Mouse (Mus musculus) kidney, embryonic 14.5 days (tissue): ENCODE measurements at regions not wholly inside any gene's neighbourhood (a gene's known extent, or its start where the extent isn't known, plus 50 kb on each side); places are given as distances from the start of the nearest gene placed in this dataset.

Experiments
- ATAC-seq: fragments of 200-750 bp; cut with Nextera tagmentation; 2 replicates; pipeline ENCODE4 v1.8.0; 2017; ENCODE audit warnings: moderate number of reproducible peaks, mild to moderate bottlenecking, moderate TSS enrichment, moderate library complexity; ENCODE audit not compliant: low FRiP score, low TSS enrichment
- H3K27ac ChIP-seq: fragments of 300-500 bp; sonication (generic); 2 replicates; pipeline ENCODE4 v1.5.1; 2014; ENCODE audit warnings: low read depth, mild to moderate bottlenecking, low read length, moderate library complexity, mixed read lengths
- H3K27me3 ChIP-seq: fragments of 300-500 bp; sonication (generic); 2 replicates; pipeline ENCODE4 v1.6.1; 2014; ENCODE audit warnings: mild to moderate bottlenecking, low read length; ENCODE audit not compliant: control insufficient read depth, insufficient read depth
- H3K36me3 ChIP-seq: fragments of 300-500 bp; sonication (generic); 2 replicates; pipeline ENCODE4 v1.6.1; 2014; ENCODE audit warnings: low read length, mixed read lengths; ENCODE audit not compliant: control insufficient read depth, insufficient read depth
- H3K4me1 ChIP-seq: fragments of 300-500 bp; sonication (generic); 2 replicates; pipeline ENCODE4 v1.6.1; 2014; ENCODE audit warnings: low read length, mixed read lengths; ENCODE audit not compliant: control insufficient read depth, insufficient read depth
- H3K4me2 ChIP-seq: fragments of 300-500 bp; sonication (generic); replicated peaks from 2 replicates; pipeline ENCODE4 v1.6.1; 2014; ENCODE audit warnings: low read depth, mild to moderate bottlenecking, low read length
- H3K4me3 ChIP-seq: fragments of 300-500 bp; sonication (generic); 2 replicates; pipeline ENCODE4 v1.5.1; 2014; ENCODE audit warnings: mild to moderate bottlenecking, low read length
- H3K9ac ChIP-seq: fragments of 300-500 bp; sonication (generic); 2 replicates; pipeline ENCODE4 v1.6.1; 2014; ENCODE audit warnings: low read depth, mild to moderate bottlenecking, low read length, moderate library complexity
- H3K9me3 ChIP-seq: fragments of 300-500 bp; sonication (generic); 2 replicates; pipeline ENCODE4 v1.6.1; 2016; ENCODE audit warnings: low read length; ENCODE audit not compliant: control insufficient read depth
- WGBS: fragments of 180-500 bp; shearing (Covaris S2); extraction: QIAGEN DNeasy Blood & Tissue Kit; methylation state at CpG from one replicate; pipeline ENCODE4 v1.1.7; 2014; 5-methylcytosine and 5-hydroxymethylcytosine counted together

DNA sequence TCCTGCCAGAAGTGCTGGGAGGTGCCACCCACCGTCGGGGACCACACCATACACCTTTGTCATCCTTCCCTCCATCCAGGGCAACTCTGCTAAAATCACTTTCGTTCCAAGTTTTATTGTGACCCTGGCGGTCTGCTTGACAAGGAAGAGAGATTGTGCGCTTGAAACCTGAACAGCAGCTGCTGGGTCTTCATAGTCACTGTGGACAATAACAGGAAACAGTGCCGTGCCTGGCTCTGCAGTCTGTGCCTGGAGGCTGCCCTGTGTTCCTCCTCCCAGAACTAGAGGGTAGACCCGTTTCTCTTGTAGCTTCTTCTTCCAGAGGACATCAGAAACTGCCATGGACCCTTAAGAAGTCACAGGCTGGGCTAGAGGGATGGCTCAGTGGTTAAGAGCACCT, 152.2 kb upstream of the Nfe2l3 start:
- WGBS, result 66% methylated on average over 7 of the region's 7 CpGs
- H3K27me3 ChIP-seq, result no peaks in the 10 kb centered on the region
- H3K27ac ChIP-seq, result no peak overlapping the region
- H3K4me3 ChIP-seq, result no peak overlapping the region
- H3K4me1 ChIP-seq, result 0 out of 2 replicates have a peak, but pooled peaks cover 3% of the 10 kb centered on the region
- no peaks in the 10 kb centered on the region for H3K36me3 ChIP-seq
- H3K9me3 ChIP-seq, result no peaks in the 10 kb centered on the region
- ATAC-seq, result no peak
- H3K4me2 ChIP-seq, result no peak overlapping the region
- no peak overlapping the region for H3K9ac ChIP-seq

DNA sequence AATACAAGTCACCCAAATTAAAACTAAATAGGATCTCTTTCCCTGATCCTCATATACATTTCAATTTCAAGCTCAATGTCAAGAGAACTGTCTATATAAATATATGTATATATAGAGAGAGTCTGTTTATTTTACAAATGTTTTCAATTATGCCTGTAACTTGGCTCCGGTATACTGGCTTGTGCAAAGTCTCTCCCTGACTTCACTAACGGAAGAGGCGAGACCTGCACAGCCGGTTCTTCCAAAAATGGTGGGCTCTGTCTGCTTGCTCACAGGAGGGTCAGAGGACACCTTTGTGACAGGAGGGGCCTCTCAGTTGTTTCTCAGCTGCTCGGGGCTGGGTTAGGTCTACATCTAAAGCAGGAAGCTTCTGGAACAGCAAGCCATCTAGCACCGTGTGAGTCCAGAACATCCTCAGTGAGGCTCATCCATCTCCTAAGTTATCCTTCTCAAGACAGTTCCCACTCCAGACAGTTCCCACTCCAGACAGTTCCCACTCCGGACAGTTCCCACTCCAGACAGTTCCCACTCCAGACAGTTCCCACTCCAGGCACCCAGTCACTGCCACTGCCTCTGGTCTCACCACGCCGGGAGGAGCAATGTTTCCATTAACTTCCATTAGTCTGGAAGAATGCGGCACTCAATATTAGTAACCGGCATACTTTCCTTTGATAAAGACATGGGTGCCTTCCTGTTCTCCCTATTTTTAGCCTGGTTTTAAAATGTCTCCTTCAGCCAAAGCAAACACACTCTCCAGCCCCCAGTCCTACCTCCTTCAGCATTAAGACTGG, 148.4 kb upstream of the Nfe2l3 start:
- H3K4me3 ChIP-seq, result no peak overlapping the region
- no peak overlapping the region for H3K4me2 ChIP-seq
- no peaks in the 10 kb centered on the region for H3K9me3 ChIP-seq
- WGBS, result 76% methylated on average over 11 of the region's 11 CpGs
- H3K9ac ChIP-seq, result no peak overlapping the region
- 0 out of 2 replicates have a peak, but pooled peaks cover 3% of the 10 kb centered on the region for H3K4me1 ChIP-seq
- no peaks in the 10 kb centered on the region for H3K27me3 ChIP-seq
- no peak for ATAC-seq
- no peak overlapping the region for H3K27ac ChIP-seq
- no peaks in the 10 kb centered on the region for H3K36me3 ChIP-seq

DNA sequence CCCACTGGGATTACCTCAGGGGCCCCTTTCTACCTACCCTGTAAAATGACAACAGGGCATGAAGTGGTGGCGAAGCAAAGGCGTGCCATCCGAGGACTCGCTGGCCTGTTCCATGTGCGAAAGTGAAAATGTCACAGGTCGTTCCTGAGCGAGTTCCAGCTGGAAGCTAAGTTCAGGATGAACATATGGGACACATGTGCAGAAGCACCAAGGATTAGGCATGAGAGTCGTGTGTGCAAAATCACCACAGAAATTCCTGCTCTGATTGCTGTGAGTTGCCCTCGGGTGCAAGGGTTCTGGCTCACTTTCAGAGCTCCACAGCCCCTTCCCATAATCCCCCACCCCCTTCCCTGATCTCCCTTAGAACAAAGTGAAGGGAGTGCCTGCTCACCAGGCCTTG, 147.6 kb upstream of the Nfe2l3 start:
- 82% methylated on average over 9 of the region's 9 CpGs for WGBS
- Histone ChIP-seq H3K27ac (no peak overlapping the region), H3K4me2 (no peak overlapping the region), H3K9me3 (no peaks in the 10 kb centered on the region), H3K4me1 (0 out of 2 replicates have a peak, but pooled peaks cover 3% of the 10 kb centered on the region), H3K27me3 (no peaks in the 10 kb centered on the region), H3K4me3 (no peak overlapping the region), H3K9ac (no peak overlapping the region), H3K36me3 (no peaks in the 10 kb centered on the region)
- ATAC-seq, result no peak

DNA sequence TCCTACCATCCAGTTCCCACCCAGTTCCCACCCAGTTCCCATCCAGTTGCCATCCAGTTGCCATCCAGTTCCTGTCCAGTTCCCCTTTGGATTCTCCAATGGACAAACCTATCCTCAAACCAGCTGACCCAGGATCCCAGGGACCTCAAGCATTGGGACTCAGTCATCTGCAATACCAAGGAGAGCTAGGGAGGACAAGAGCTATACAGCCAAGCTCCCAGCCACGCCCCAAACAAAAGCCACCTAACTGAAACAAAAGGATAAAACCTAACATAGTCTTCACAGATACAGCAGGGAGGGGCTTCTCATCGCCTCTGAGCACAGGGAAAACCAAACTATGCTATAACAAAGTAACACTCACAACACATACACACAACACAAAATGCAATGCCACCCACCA, 145.6 kb upstream of the Nfe2l3 start:
- H3K36me3 ChIP-seq, result no peaks in the 10 kb centered on the region
- no peaks in the 10 kb centered on the region for H3K9me3 ChIP-seq
- no peaks in the 10 kb centered on the region for H3K27me3 ChIP-seq
- 78% methylated on average over 2 of the region's 2 CpGs for WGBS
- no peak for ATAC-seq
- no peak overlapping the region for H3K27ac ChIP-seq
- H3K4me1 ChIP-seq, result 0 out of 2 replicates have a peak, but pooled peaks cover 3% of the 10 kb centered on the region
- no peak overlapping the region for H3K4me2 ChIP-seq
- no peak overlapping the region for H3K4me3 ChIP-seq
- no peak overlapping the region for H3K9ac ChIP-seq

DNA sequence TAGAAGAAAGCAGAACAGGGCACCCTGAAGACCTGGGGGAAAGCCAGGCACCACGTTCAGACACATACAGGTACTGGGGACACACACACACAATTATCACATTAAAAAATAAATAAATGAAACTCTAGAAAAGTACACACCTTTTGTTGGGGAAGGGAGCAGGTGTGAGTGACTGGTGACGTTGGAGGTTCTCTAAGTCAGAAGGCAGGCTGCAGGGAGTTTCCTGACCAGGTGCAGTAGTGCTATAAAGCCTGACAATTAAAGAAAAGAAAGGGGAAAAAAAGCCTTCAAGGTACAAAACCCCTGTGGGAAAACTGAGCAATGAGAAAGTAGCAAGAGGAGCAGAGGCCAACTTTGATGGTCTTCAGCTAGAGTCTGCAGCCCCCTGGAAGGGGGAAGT, 145.1 kb upstream of the Nfe2l3 start:
- Histone ChIP-seq H3K9me3 (no peaks in the 10 kb centered on the region), H3K4me1 (0 out of 2 replicates have a peak, but pooled peaks cover 3% of the 10 kb centered on the region), H3K4me2 (no peak overlapping the region), H3K9ac (no peak overlapping the region), H3K27me3 (no peaks in the 10 kb centered on the region), H3K4me3 (no peak overlapping the region), H3K27ac (no peak overlapping the region), H3K36me3 (no peaks in the 10 kb centered on the region)
- 48% methylated on average over 2 of the region's 2 CpGs for WGBS
- no peak for ATAC-seq

DNA sequence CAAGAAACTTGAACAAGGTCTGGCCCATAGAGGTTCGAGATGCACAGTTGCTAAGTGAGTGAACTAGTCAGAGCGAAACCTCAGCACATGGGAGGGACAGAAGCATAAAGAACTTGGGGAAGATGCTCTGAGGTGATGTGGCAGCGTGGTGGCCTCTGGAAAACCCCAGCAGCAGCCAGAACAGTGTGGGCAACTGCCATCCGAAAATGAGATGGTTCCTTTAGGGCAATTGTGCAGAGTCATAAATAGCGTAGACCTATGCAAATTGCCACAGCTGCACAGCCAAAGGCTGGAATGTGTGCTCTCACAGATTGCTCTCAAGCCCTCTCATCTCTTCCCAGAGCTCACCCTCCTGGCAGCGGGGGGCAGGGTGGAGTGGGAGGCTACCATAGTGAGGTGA, 144.7 kb upstream of the Nfe2l3 start:
- WGBS, result 42% methylated on average over 6 of the region's 6 CpGs
- H3K27me3 ChIP-seq, result no peaks in the 10 kb centered on the region
- H3K9ac ChIP-seq, result no peak overlapping the region

DNA sequence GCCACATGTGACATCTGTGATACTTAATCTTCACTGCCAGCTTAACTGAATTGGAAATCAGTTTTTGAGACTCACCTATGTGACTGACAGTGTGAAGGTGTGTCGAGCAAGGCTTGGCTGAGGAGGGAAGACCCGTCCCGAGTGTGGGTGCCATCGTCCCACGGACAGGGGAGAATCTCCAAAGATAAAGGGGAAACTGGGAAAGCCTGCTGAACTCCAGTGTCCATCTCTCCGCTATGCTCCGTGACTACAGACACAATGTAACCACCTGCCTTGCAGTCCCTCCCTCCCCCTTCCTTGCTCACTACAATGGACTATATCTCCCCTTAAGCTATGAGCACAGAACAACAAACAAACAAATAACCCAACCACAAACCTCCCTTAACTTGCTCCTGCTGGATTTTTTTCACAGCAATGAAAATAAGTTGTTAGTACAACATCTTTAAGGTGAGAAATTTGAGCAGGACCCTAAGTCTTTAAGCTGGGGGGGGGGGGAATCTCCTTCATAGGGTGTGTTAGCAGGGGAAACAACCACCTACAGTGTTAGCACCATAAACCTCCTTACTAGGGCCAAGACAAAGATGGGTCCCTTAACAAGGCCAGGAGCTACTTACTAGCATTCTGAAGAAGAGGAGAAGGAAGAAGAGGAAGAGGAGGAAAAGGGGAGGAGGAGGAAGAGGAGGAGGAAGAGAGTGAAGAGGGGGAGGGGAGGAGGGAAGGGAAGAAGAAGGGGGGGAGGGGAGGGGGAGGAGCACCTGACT, 144.0 kb upstream of the Nfe2l3 start:
- H3K27ac ChIP-seq, result no peak overlapping the region
- no peak for ATAC-seq
- 0 out of 2 replicates have a peak, but pooled peaks cover 3% of the 10 kb centered on the region for H3K4me1 ChIP-seq
- 73% methylated on average over 7 of the region's 7 CpGs for WGBS
- H3K4me3 ChIP-seq, result no peak overlapping the region
- no peaks in the 10 kb centered on the region for H3K9me3 ChIP-seq
- H3K36me3 ChIP-seq, result no peaks in the 10 kb centered on the region
- H3K27me3 ChIP-seq, result no peaks in the 10 kb centered on the region
- H3K9ac ChIP-seq, result no peak overlapping the region
- no peak overlapping the region for H3K4me2 ChIP-seq

More for the DNA sequence above, 144.7 kb upstream of the Nfe2l3 start:
- no peak overlapping the region for H3K27ac ChIP-seq
- no peak overlapping the region for H3K4me3 ChIP-seq
- no peak for ATAC-seq
- no peak overlapping the region for H3K4me2 ChIP-seq
- no peaks in the 10 kb centered on the region for H3K36me3 ChIP-seq
- no peaks in the 10 kb centered on the region for H3K9me3 ChIP-seq
- 0 out of 2 replicates have a peak, but pooled peaks cover 3% of the 10 kb centered on the region for H3K4me1 ChIP-seq

DNA sequence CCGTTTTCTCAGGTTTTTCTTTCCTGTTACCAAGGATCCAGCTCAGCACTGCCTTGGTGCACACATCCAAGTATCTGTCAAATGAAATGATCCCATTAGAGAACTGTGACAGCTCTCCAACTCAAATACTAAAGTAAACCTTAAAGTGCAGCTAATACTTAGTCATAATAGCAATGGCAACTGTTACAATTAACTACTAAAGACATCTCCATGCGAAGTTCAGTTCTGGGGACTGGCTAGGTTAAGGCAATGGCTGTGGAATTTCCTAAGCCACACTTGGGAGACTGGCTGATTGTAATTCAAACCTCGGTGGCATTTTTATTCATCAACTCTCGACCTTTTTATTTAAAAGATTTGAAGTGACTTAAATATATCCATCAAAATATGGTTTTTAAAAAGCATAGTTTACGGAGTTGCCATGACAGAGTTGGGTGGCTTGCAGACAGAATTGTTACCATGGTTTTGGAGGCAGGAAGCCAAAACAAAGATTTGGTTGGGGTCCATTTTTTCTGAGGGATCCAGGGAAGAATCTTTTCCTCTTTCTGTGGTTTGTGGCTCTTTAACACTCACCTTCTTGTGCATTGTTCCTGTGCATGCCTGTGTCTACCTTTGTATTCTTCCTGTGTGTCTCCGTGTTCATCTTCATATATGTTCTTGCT, 143.3 kb upstream of the Nfe2l3 start:
- Histone ChIP-seq H3K9ac (no peak overlapping the region), H3K27me3 (no peaks in the 10 kb centered on the region), H3K9me3 (no peaks in the 10 kb centered on the region), H3K4me1 (0 out of 2 replicates have a peak, but pooled peaks cover 3% of the 10 kb centered on the region), H3K4me2 (no peak overlapping the region), H3K4me3 (no peak overlapping the region), H3K27ac (no peak overlapping the region), H3K36me3 (no peaks in the 10 kb centered on the region)
- 67% methylated on average over 6 of the region's 6 CpGs for WGBS
- ATAC-seq, result no peak
